Mouse (Mus musculus) heart, embryonic 13.5 days (tissue): ENCODE results near the gene Rpusd1. TPM values are rescaled to one million over a fixed set of nuclear protein-coding genes. Genes with fewer than 3 reads are reported as not detected.

ENCODE experiments used
- microRNA-seq: library from miRNA; unstranded; fragments of <30 nt; microRNA quantifications from one replicate; pipeline ENCODE4, GENCODE M21; 2016
- polyA plus RNA-seq: library from polyadenylated mRNA; unstranded; fragments of >200 nt; fragmentation: Nextera tagmentation; extraction: Ambion mirVana; gene quantifications from 2 replicates; pipeline ENCODE4 v1.2.1, GENCODE M21; 2015

Gene Rpusd1
- polyA plus RNA-seq, 1 experiment from 2014 or later: 13.3 TPM

Small RNAs within 50 kb of the gene (microRNA-seq; reads per million reads assigned to microRNA genes)
- gene Gm25083 (not detected), gene Mir6966 (not detected)

Other genes with a start within 250 kb of the Rpusd1 start
- 0.28 and 0.33 TPM in 2 replicates for gene Sstr5, start 230.4 kb upstream of the Rpusd1 start, polyA plus RNA-seq
- 0.53 and 1.5 TPM in 2 replicates for gene Sox8, start 157.0 kb upstream of the Rpusd1 start, polyA plus RNA-seq
- gene Lmf1, start 148.6 kb upstream of the Rpusd1 start, polyA plus RNA-seq: 30.2 and 35.7 TPM in 2 replicates
- gene Gng13, start 10.5 kb upstream of the Rpusd1 start, polyA plus RNA-seq: 3.2 and 3.4 TPM in 2 replicates
- gene Chtf18, start 251 bp upstream of the Rpusd1 start, polyA plus RNA-seq: 18.8 and 20.4 TPM in 2 replicates
- gene Mslnl, start 8.4 kb downstream of the Rpusd1 start, polyA plus RNA-seq: not detected in 2 replicates
- gene Msln, start 26.7 kb downstream of the Rpusd1 start, polyA plus RNA-seq: 28.7 and 32.4 TPM in 2 replicates
- gene Narfl, start 46.1 kb downstream of the Rpusd1 start, polyA plus RNA-seq: 27.1 and 30.6 TPM in 2 replicates
- gene Haghl, start 58.0 kb downstream of the Rpusd1 start, polyA plus RNA-seq: 50.2 and 51.3 TPM in 2 replicates
- gene Ccdc78, start 58.9 kb downstream of the Rpusd1 start, polyA plus RNA-seq: 0.09 and 0.17 TPM in 2 replicates
- 62.2 and 69.9 TPM in 2 replicates for gene Fam173a, start 65.2 kb downstream of the Rpusd1 start, polyA plus RNA-seq
- gene AC134908.4, start 68.0 kb downstream of the Rpusd1 start, polyA plus RNA-seq: 0.84 TPM in 1 of 2 replicates, not detected in the other
- gene Metrn, start 69.5 kb downstream of the Rpusd1 start, polyA plus RNA-seq: 28.1 and 28.9 TPM in 2 replicates
- 1.0 and 1.1 TPM in 2 replicates for gene Fbxl16, start 81.4 kb downstream of the Rpusd1 start, polyA plus RNA-seq
- 14.2 and 15.1 TPM in 2 replicates for gene Wdr24, start 96.0 kb downstream of the Rpusd1 start, polyA plus RNA-seq
- gene Jmjd8, start 101.2 kb downstream of the Rpusd1 start, polyA plus RNA-seq: 36.7 and 37.4 TPM in 2 replicates
- 287 and 324 TPM in 2 replicates for gene Stub1, start 105.7 kb downstream of the Rpusd1 start, polyA plus RNA-seq
- gene Rhbdl1, start 109.6 kb downstream of the Rpusd1 start, polyA plus RNA-seq: 0.45 and 0.98 TPM in 2 replicates
- gene Gm20683, start 114.1 kb downstream of the Rpusd1 start, polyA plus RNA-seq: 2.3 and 2.4 TPM in 2 replicates
- 18.3 and 22.1 TPM in 2 replicates for gene Rhot2, start 117.2 kb downstream of the Rpusd1 start, polyA plus RNA-seq
- gene Wdr90, start 133.8 kb downstream of the Rpusd1 start, polyA plus RNA-seq: 12.3 and 15.1 TPM in 2 replicates
- 159 and 173 TPM in 2 replicates for gene Mcrip2, start 141.1 kb downstream of the Rpusd1 start, polyA plus RNA-seq
- 35.7 and 43.2 TPM in 2 replicates for gene Mettl26, start 147.4 kb downstream of the Rpusd1 start, polyA plus RNA-seq
- gene Wfikkn1, start 153.2 kb downstream of the Rpusd1 start, polyA plus RNA-seq: 0.23 and 0.38 TPM in 2 replicates
- gene Rab40c, start 192.1 kb downstream of the Rpusd1 start, polyA plus RNA-seq: 16.1 and 16.4 TPM in 2 replicates
- 60.4 and 62.1 TPM in 2 replicates for gene Pigq, start 217.3 kb downstream of the Rpusd1 start, polyA plus RNA-seq
- gene Nhlrc4, start 217.3 kb downstream of the Rpusd1 start, polyA plus RNA-seq: 0.06 TPM in 1 of 2 replicates, not detected in the other
- 0.13 and 0.15 TPM in 2 replicates for gene A930017K11Rik, start 224.9 kb downstream of the Rpusd1 start, polyA plus RNA-seq